Mouse (Mus musculus) heart, adult 2 months (tissue): Measurements from ENCODE around the gene Kntc1.

Experiments
- CTCF ChIP-seq: fragments of 200-600 bp; IDR thresholded peaks from 2 replicates; pipeline ENCODE4 v1.8.1; 2022; ENCODE audit warnings: antibody characterized with exemption, mild to moderate bottlenecking, moderate library complexity
- POLR2A ChIP-seq: fragments of 200-500 bp; IDR thresholded peaks from 2 replicates; pipeline ENCODE4 v1.6.1; 2011; ENCODE audit warnings: mild to moderate bottlenecking, low read depth, low read length, control low read depth; ENCODE audit not compliant: insufficient read depth

DNA sequence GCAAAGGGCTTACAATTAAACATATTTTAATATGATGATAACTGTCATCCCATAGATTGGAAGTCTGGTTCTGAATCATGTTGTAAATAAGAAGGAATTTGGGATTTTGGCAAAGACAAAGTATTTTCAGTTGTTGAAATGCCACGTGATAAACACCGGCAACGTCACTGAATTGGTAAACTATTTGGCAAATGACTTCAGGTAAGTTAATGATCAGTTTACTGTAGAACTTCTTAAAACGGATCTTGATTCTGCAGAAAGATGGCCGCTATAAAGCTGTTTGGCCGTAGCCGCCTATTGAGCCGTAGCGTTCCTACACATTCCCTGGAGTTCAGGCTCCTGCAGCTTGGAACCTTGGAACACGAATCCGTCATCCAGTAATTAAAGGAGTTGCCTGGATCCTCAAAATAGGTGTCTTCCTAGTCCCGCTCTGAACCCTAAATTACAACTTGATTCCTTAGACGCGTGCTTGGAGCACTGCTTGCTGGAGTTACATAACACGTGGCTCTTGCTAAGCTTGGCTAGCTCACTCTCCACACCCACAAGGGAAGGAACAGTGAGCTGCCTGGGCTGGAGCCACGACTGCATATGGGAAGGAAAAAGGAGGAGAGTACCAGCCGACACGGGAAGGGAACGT is 69.5 kb downstream of the Kntc1 start:
- TF ChIP-seq CTCF (no peak), POLR2A (no peak)
